Mouse (Mus musculus) MEL (cell line): ENCODE measurements around the gene Sgcd.

Experiments
- BHLHE40 ChIP-seq: IDR thresholded peaks from 2 replicates; pipeline ENCODE4 v1.6.1; 2012; ENCODE audit warnings: low read depth, mild to moderate bottlenecking, inconsistent platforms, low read length, improper control_type of control experiment, borderline replicate concordance
- CHD2 ChIP-seq: IDR thresholded peaks from 2 replicates; pipeline ENCODE4 v1.6.1; 2011; ENCODE audit warnings: low read length, improper control_type of control experiment
- CTCF ChIP-seq, 3 experiments: IDR thresholded peaks in 2 of 3; conservative IDR thresholded peaks in 1 of 3; 2 replicates each; pipeline ENCODE4 v1.5.1; 2011 to 2012; ENCODE audit warnings: low read length in 3 of 3, low read depth in 2 of 3, mild to moderate bottlenecking in 2 of 3, improper control_type of control experiment in 1 of 3, inconsistent platforms in 1 of 3, mixed read lengths in 1 of 3, moderate library complexity in 1 of 3; ENCODE audit not compliant: control insufficient read depth in 1 of 3, insufficient read depth in 1 of 3, poor library complexity in 1 of 3, severe bottlenecking in 1 of 3
- ELF1 ChIP-seq: IDR thresholded peaks from 2 replicates; pipeline ENCODE4 v1.6.1; 2014; ENCODE audit warnings: low read depth, mild to moderate bottlenecking, inconsistent platforms, low read length, improper control_type of control experiment, moderate library complexity
- JUND ChIP-seq: IDR thresholded peaks from 2 replicates; pipeline ENCODE4 v1.6.1; 2011; ENCODE audit warnings: low read depth, mild to moderate bottlenecking, improper control_type of control experiment, low read length
- MAFK ChIP-seq: IDR thresholded peaks from 2 replicates; pipeline ENCODE4 v1.6.1; 2011; ENCODE audit warnings: low read depth, mild to moderate bottlenecking, low read length, improper control_type of control experiment, borderline replicate concordance
- MAX ChIP-seq: IDR thresholded peaks from 2 replicates; pipeline ENCODE4 v1.6.1; 2011; ENCODE audit warnings: low read length, improper control_type of control experiment
- POLR2A ChIP-seq, 2 experiments: IDR thresholded peaks; 2 replicates each; pipeline ENCODE4 v1.6.1; 2011 to 2012; ENCODE audit warnings: low read length in 2 of 2, mild to moderate bottlenecking in 2 of 2, control low read depth in 1 of 2, improper control_type of control experiment in 1 of 2, low read depth in 1 of 2, moderate library complexity in 1 of 2; ENCODE audit not compliant: control insufficient read depth in 1 of 2, insufficient read depth in 1 of 2, poor library complexity in 1 of 2
- USF1 ChIP-seq: IDR thresholded peaks from 2 replicates; pipeline ENCODE4 v1.6.1; 2014; ENCODE audit warnings: low read depth, mild to moderate bottlenecking, inconsistent platforms, low read length, improper control_type of control experiment, moderate library complexity
- ZKSCAN1 ChIP-seq: IDR thresholded peaks from 2 replicates; pipeline ENCODE4 v1.6.1; 2012; ENCODE audit warnings: low read depth, mild to moderate bottlenecking, inconsistent platforms, low read length, improper control_type of control experiment, moderate library complexity

GRCm38 (mm10) chr11:47250301-47250700 is 738.5 kb downstream of the Sgcd start:
- TF ChIP-seq USF1: no peak
- no peak for TF ChIP-seq POLR2A (IDR thresholded peaks at IDR 0.05; ENCODE audit: control insufficient read depth in 1 of 2, insufficient read depth in 1 of 2, low read depth in 1 of 2, low read length in 2 of 2, poor library complexity in 1 of 2)
- TF ChIP-seq JUND: no peak
- no peak for TF ChIP-seq BHLHE40
- no peak for TF ChIP-seq CTCF (IDR thresholded peaks at IDR 0.05 in 2 of 3, conservative IDR thresholded peaks at IDR 0.05 in 1 of 3; ENCODE audit: control insufficient read depth in 1 of 3, insufficient read depth in 1 of 3, low read depth in 2 of 3, low read length in 3 of 3, poor library complexity in 1 of 3, severe bottlenecking in 1 of 3)
- no peak for TF ChIP-seq ZKSCAN1
- no peak for TF ChIP-seq MAX
- TF ChIP-seq ELF1: no peak
- TF ChIP-seq MAFK: no peak
- TF ChIP-seq CHD2: no peak
